Mouse (Mus musculus) limb, embryonic 13.5 days (tissue): ENCODE data around the gene Tekt4. TPM values are rescaled to one million over a fixed set of nuclear protein-coding genes. Genes with fewer than 3 reads are reported as not detected.

Experiments
- ATAC-seq: fragments of 200-750 bp; cut with Nextera tagmentation; 2 replicates; pipeline ENCODE4 v1.8.0; 2017; ENCODE audit warnings: low read depth, moderate number of reproducible peaks, moderate TSS enrichment; ENCODE audit not compliant: low FRiP score
- H3K27ac ChIP-seq: fragments of 300-500 bp; sonication (generic); 2 replicates; pipeline ENCODE4 v1.5.1; 2015; ENCODE audit warnings: inconsistent platforms, mild to moderate bottlenecking, moderate library complexity
- H3K27me3 ChIP-seq: fragments of 300-500 bp; sonication (generic); 2 replicates; pipeline ENCODE4 v1.6.1; 2015; ENCODE audit warnings: mild to moderate bottlenecking, inconsistent platforms
- H3K36me3 ChIP-seq: fragments of 300-500 bp; sonication (generic); 2 replicates; pipeline ENCODE4 v1.6.1; 2015; ENCODE audit warnings: inconsistent platforms, mild to moderate bottlenecking, moderate library complexity
- H3K4me1 ChIP-seq: fragments of 300-500 bp; sonication (generic); 2 replicates; pipeline ENCODE4 v1.6.1; 2015; ENCODE audit warnings: inconsistent platforms
- H3K4me2 ChIP-seq: fragments of 300-500 bp; sonication (generic); replicated peaks from 2 replicates; pipeline ENCODE4 v1.6.1; 2015; ENCODE audit warnings: inconsistent platforms, mild to moderate bottlenecking, moderate library complexity
- H3K4me3 ChIP-seq: fragments of 300-500 bp; sonication (generic); 2 replicates; pipeline ENCODE4 v1.5.1; 2015; ENCODE audit warnings: moderate library complexity, mild to moderate bottlenecking, inconsistent platforms
- H3K9ac ChIP-seq: fragments of 300-500 bp; sonication (generic); 2 replicates; pipeline ENCODE4 v1.6.1; 2015; ENCODE audit warnings: mild to moderate bottlenecking, inconsistent platforms
- H3K9me3 ChIP-seq: fragments of 300-500 bp; sonication (generic); 2 replicates; pipeline ENCODE4 v1.6.1; 2016; ENCODE audit warnings: inconsistent platforms
- WGBS: fragments of 180-500 bp; shearing (Covaris S2); methylation state at CpG from one replicate; pipeline ENCODE4 v1.1.7; 2015; 5-methylcytosine and 5-hydroxymethylcytosine counted together
- polyA plus RNA-seq: library from polyadenylated mRNA; unstranded; fragments of >200 nt; fragmentation: Nextera tagmentation; extraction: Ambion mirVana; gene quantifications from 2 replicates; pipeline ENCODE4 v1.2.1, GENCODE M21; 2015

Gene Tekt4
- polyA plus RNA-seq, 1 experiment from 2014 or later, result not detected

DNA sequence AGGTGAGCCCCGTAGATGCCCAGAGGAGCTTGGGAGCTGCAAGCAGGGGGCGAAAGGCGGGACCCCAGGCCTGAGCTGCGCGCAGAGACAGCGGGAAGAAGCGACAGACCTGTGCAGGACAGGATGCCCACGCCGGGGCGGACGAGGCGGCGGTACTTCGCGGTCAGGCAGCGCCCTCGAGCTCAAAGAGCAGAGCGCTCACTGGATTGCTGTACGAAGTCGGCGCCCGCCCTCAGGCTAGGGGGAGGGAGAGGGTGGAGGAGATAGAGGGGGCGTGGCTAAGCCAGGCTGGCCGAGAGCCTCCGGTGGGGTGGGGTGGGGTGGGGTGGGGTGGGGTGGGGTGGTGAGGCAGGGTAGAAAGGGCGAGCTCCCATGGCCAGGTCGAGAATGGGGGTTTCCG lies 42.6 kb downstream of the Tekt4 start, which contains the start of gene Sstr5:
Gene Sstr5, minus strand, starts transcription at position 276 of the 400 bp plus-strand sequence.
- 3% methylated on average over 24 of the region's 28 CpGs for WGBS
- H3K9me3 ChIP-seq, result no peaks in the 10 kb centered on the region
- no peak within 1 kb of the TSS for H3K27ac ChIP-seq
- H3K4me3 ChIP-seq, result peak within 1 kb of the TSS; percentile 41
- H3K36me3 ChIP-seq, result no peaks in the 10 kb centered on the region
- peaks cover 75% of the 10 kb centered on the region for H3K27me3 ChIP-seq
- 0 out of 2 replicates have a peak, but pooled peaks have one; percentile 28 for ATAC-seq
- peak within 1 kb of the TSS; percentile 62 for H3K9ac ChIP-seq
- H3K4me1 ChIP-seq, result peaks cover 10% of the 10 kb centered on the region
- peak within 1 kb of the TSS; percentile 71 for H3K4me2 ChIP-seq

GRCm38 (mm10) chr17:25502599-25502998 lies 48.2 kb downstream of the Tekt4 start:
- Histone ChIP-seq H3K4me3 (no peak overlapping the region), H3K4me1 (no peaks in the 10 kb centered on the region), H3K9me3 (no peaks in the 10 kb centered on the region), H3K36me3 (no peaks in the 10 kb centered on the region), H3K27me3 (peaks cover 33% of the 10 kb centered on the region), H3K9ac (no peak overlapping the region), H3K27ac (no peak overlapping the region), H3K4me2 (no peak overlapping the region)
- WGBS, result 87% methylated on average over 4 of the region's 4 CpGs
- no peak for ATAC-seq

DNA sequence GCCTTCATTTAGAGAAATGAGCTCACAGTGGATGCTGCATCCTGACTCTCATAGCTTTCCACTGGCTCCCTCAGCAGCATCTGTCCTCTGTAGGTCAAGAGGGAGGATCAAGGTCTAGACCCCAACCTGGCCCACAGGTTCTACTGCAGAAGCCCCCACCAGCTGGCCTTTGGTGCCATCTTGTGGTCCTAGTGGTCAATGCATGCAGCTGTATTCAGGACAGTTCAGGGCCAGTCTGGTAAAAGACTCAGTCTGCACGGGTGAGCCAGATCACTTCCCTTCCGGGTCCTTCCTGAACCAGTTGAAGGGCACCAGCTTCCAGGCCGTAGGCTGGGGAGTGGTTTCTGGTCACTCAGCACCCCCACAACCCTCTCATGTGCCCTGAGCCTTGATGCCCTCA lies 53.4 kb downstream of the Tekt4 start:
- H3K9me3 ChIP-seq, result no peaks in the 10 kb centered on the region
- no peak overlapping the region for H3K4me2 ChIP-seq
- H3K27me3 ChIP-seq, result 0 out of 2 replicates have a peak, but pooled peaks cover 9% of the 10 kb centered on the region
- peak; percentile 53; the same call in 1 of the 2 replicates for ATAC-seq
- 17% methylated on average over 3 of the region's 3 CpGs for WGBS
- H3K4me1 ChIP-seq, result 0 out of 2 replicates have a peak, but pooled peaks cover 8% of the 10 kb centered on the region
- H3K4me3 ChIP-seq, result no peak overlapping the region
- no peak overlapping the region for H3K9ac ChIP-seq
- no peaks in the 10 kb centered on the region for H3K36me3 ChIP-seq
- no peak overlapping the region for H3K27ac ChIP-seq

GRCm38 (mm10) chr17:25508860-25509577 lies 54.6 kb downstream of the Tekt4 start:
- 0 out of 2 replicates have a peak, but pooled peaks cover 8% of the 10 kb centered on the region for H3K4me1 ChIP-seq
- H3K4me3 ChIP-seq, result no peak overlapping the region
- H3K9ac ChIP-seq, result no peak overlapping the region
- no peak overlapping the region for H3K27ac ChIP-seq
- no peaks in the 10 kb centered on the region for H3K36me3 ChIP-seq
- H3K27me3 ChIP-seq, result 0 out of 2 replicates have a peak, but pooled peaks cover 9% of the 10 kb centered on the region
- no peak overlapping the region for H3K4me2 ChIP-seq
- WGBS, result 51% methylated on average over 7 of the region's 7 CpGs
- ATAC-seq, result 0 out of 2 replicates have a peak, but pooled peaks have one; percentile 12
- peaks cover 1% of the 10 kb centered on the region; the same call in 1 of the 2 replicates for H3K9me3 ChIP-seq

- Histone ChIP-seq H3K4me3 (no peak overlapping the region), H3K4me1 (0 out of 2 replicates have a peak, but pooled peaks cover 8% of the 10 kb centered on the region), H3K27me3 (0 out of 2 replicates have a peak, but pooled peaks cover 9% of the 10 kb centered on the region), H3K9ac (0 out of 2 replicates have a peak overlapping the region, but pooled peaks have one; percentile 19), H3K27ac (no peak overlapping the region; the same call in 1 of the 2 replicates), H3K9me3 (peaks cover 6% of the 10 kb centered on the region; the same call in 1 of the 2 replicates), H3K4me2 (no peak overlapping the region), H3K36me3 (no peaks in the 10 kb centered on the region)
- WGBS, result 65% methylated on average over 10 of the region's 10 CpGs
- 0 out of 2 replicates have a peak, but pooled peaks have one; percentile 37 for ATAC-seq
These were observed 55.8 kb downstream of the Tekt4 start for GRCm38 (mm10) chr17:25510074-25510830.

DNA sequence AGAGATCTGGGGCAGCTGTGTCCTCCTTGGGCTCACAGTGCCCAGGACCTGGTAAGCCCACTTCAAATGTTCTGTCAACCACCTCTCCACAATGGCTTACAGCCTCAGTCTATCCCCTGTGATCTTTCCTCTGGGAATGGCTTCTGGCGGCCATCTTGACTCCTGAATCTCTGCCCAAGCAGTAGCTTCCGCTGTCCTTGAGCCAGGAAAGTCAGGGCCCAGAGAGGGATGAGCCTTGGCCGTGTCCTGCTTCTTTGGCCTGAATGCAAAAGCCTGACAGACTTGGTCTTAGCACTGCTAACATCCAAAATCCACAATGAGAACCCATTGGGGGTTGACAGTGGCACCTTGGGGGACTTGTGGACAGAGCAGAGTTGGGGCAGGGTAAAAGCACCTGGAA lies 57.5 kb downstream of the Tekt4 start:
- H3K27ac ChIP-seq, result no peak overlapping the region
- H3K9me3 ChIP-seq, result peaks cover 6% of the 10 kb centered on the region; the same call in 1 of the 2 replicates
- no peak overlapping the region for H3K4me2 ChIP-seq
- no peaks in the 10 kb centered on the region for H3K27me3 ChIP-seq
- no peak for ATAC-seq
- no peaks in the 10 kb centered on the region for H3K36me3 ChIP-seq
- no peak overlapping the region for H3K9ac ChIP-seq
- no peak overlapping the region for H3K4me3 ChIP-seq
- 80% methylated on average over 3 of the region's 3 CpGs for WGBS
- H3K4me1 ChIP-seq, result peaks cover 17% of the 10 kb centered on the region

DNA sequence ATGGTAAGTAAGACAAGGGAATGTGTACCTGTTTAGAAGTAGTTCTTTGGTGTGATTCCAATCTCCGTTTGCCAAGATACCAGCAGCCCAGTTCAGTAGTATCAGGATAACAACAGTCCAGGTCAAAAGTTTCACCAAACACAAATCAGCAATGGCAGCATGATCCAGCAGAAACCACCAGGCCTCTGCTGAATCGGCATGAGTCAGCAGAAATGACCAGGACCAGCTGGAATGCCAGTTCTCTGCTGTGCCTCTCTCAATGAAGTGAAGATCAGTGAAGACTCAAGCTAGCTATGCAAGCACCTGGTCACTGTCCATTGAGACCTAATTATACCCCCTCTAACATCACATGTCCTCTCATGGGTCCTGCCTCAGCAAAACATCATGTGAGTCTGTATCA lies 59.6 kb downstream of the Tekt4 start:
- Histone ChIP-seq H3K36me3 (no peaks in the 10 kb centered on the region), H3K9me3 (peaks cover 6% of the 10 kb centered on the region; the same call in 1 of the 2 replicates), H3K27ac (no peak overlapping the region), H3K4me1 (peaks cover 17% of the 10 kb centered on the region), H3K27me3 (no peaks in the 10 kb centered on the region), H3K9ac (no peak overlapping the region), H3K4me2 (no peak overlapping the region), H3K4me3 (no peak overlapping the region)
- ATAC-seq, result no peak
- WGBS, result 92% methylated on average over 2 of the region's 2 CpGs

DNA sequence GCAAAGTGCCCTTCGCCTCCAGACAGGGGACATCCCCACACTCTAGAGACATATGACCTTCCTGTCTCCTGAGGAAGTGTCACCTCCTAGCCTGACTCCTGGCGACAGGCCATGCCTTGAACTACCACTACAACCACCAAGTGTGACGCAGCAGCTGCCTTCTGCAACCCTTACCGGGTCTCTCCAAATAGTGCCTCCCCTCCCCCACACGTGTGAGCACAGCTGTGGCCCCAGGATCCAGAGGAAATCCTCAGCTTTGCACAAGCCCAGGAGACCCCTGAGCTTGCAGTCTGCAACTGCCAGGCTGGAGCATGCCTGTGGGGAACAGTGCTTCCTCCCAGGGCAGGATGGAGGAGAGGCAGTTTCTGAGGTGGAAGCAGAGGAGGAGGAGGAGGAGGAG lies 61.9 kb downstream of the Tekt4 start:
- no peaks in the 10 kb centered on the region for H3K36me3 ChIP-seq
- ATAC-seq, result peak; percentile 58; the same call in 1 of the 2 replicates
- no peak overlapping the region for H3K4me3 ChIP-seq

GRCm38 (mm10) chr17:25518144-25518543 lies 63.7 kb downstream of the Tekt4 start:
- ATAC-seq, result no peak
- Histone ChIP-seq H3K4me3 (no peak overlapping the region), H3K36me3 (no peaks in the 10 kb centered on the region)

More for the DNA sequence above, 61.9 kb downstream of the Tekt4 start:
- H3K4me2 ChIP-seq, result no peak overlapping the region
- H3K27me3 ChIP-seq, result no peaks in the 10 kb centered on the region
- WGBS, result 25% methylated on average over 5 of the region's 5 CpGs
- H3K4me1 ChIP-seq, result peaks cover 27% of the 10 kb centered on the region
- H3K9me3 ChIP-seq, result peaks cover 6% of the 10 kb centered on the region; the same call in 1 of the 2 replicates
- H3K9ac ChIP-seq, result no peak overlapping the region
- no peak overlapping the region for H3K27ac ChIP-seq

GRCm38 (mm10) chr17:25519511-25519910 lies 65.1 kb downstream of the Tekt4 start:
- no peak for ATAC-seq
- no peak overlapping the region for H3K4me2 ChIP-seq
- 93% methylated on average over 5 of the region's 5 CpGs for WGBS
- H3K9me3 ChIP-seq, result no peaks in the 10 kb centered on the region
- peaks cover 27% of the 10 kb centered on the region for H3K4me1 ChIP-seq
- H3K9ac ChIP-seq, result no peak overlapping the region
- no peaks in the 10 kb centered on the region for H3K27me3 ChIP-seq
- H3K36me3 ChIP-seq, result no peaks in the 10 kb centered on the region
- H3K27ac ChIP-seq, result no peak overlapping the region
- H3K4me3 ChIP-seq, result no peak overlapping the region

More at GRCm38 (mm10) chr17:25518144-25518543, 63.7 kb downstream of the Tekt4 start:
- no peak overlapping the region for H3K4me2 ChIP-seq
- H3K4me1 ChIP-seq, result peaks cover 27% of the 10 kb centered on the region
- no peak overlapping the region for H3K27ac ChIP-seq
- H3K27me3 ChIP-seq, result no peaks in the 10 kb centered on the region
- H3K9ac ChIP-seq, result no peak overlapping the region
- WGBS, result 94% methylated on average over 17 of the region's 17 CpGs
- H3K9me3 ChIP-seq, result peaks cover 6% of the 10 kb centered on the region; the same call in 1 of the 2 replicates

- Histone ChIP-seq H3K4me1 (peaks cover 27% of the 10 kb centered on the region), H3K9ac (peak overlapping the region; percentile 36), H3K27ac (no peak overlapping the region; the same call in 1 of the 2 replicates), H3K4me3 (no peak overlapping the region), H3K27me3 (no peaks in the 10 kb centered on the region), H3K9me3 (no peaks in the 10 kb centered on the region), H3K4me2 (no peak overlapping the region), H3K36me3 (no peaks in the 10 kb centered on the region)
- 16% methylated on average over 9 of the region's 9 CpGs for WGBS
- peak; percentile 39; the same call in 1 of the 2 replicates for ATAC-seq
These were observed 66.1 kb downstream of the Tekt4 start for GRCm38 (mm10) chr17:25520492-25520891.

DNA sequence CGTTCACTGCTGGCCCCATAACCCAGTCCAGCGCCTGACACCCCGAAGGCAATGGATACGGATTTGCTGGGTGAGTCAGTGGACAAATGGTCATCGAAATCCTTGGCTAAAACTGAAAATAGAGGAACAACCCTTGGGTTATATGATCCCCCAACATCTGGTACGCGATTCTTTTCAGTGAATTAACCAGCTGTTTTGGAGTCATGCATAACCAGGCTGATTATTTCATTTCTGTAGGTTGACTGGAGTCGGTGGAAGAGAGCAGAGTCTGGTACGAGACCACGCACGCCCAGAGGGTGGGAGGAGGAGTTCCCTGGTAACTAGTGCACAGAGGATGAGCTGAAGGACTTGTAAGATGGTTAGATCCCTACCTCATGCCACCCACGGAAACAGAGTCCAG lies 67.7 kb downstream of the Tekt4 start:
- WGBS, result 64% methylated on average over 12 of the region's 12 CpGs
- no peak overlapping the region for H3K4me3 ChIP-seq
- H3K9me3 ChIP-seq, result no peaks in the 10 kb centered on the region
- H3K4me1 ChIP-seq, result peaks cover 17% of the 10 kb centered on the region
- no peak overlapping the region for H3K9ac ChIP-seq
- no peaks in the 10 kb centered on the region for H3K36me3 ChIP-seq
- H3K4me2 ChIP-seq, result no peak overlapping the region
- 0 out of 2 replicates have a peak overlapping the region, but pooled peaks have one; percentile 22 for H3K27ac ChIP-seq
- no peak for ATAC-seq
- H3K27me3 ChIP-seq, result no peaks in the 10 kb centered on the region
